Mouse (Mus musculus) embryonic fibroblast, embryonic 13.5 days (primary cell): ENCODE data around the gene Ank3. TPM values are rescaled to one million over a fixed set of nuclear protein-coding genes. Genes with fewer than 3 reads are reported as not detected.

ENCODE experiments used
- H3K27ac ChIP-seq: 2 replicates; pipeline ENCODE4 v1.5.1; 2012; ENCODE audit warnings: low read length, control low read depth, inconsistent platforms; ENCODE audit not compliant: insufficient read depth
- H3K4me1 ChIP-seq: 2 replicates; pipeline ENCODE4 v1.6.1; 2011; ENCODE audit warnings: low read length; ENCODE audit not compliant: control insufficient read depth, insufficient read depth
- H3K4me3 ChIP-seq: 2 replicates; pipeline ENCODE4 v1.5.1; 2011; ENCODE audit warnings: mild to moderate bottlenecking, control low read depth, low read length; ENCODE audit not compliant: insufficient read depth
- CTCF ChIP-seq: IDR thresholded peaks from 2 replicates; pipeline ENCODE4 v1.5.1; 2011; ENCODE audit warnings: mild to moderate bottlenecking, control low read depth, low read length, moderate library complexity, borderline replicate concordance; ENCODE audit not compliant: insufficient read depth
- POLR2A ChIP-seq: IDR thresholded peaks from 2 replicates; pipeline ENCODE4 v1.6.1; 2011; ENCODE audit warnings: low read depth, mild to moderate bottlenecking, control low read depth, low read length, moderate library complexity
- polyA plus RNA-seq: library from polyadenylated mRNA; stranded (reverse); fragments of >200 nt; gene quantifications from 2 replicates; pipeline ENCODE4 v1.2.4, GENCODE M21; 2011; ENCODE audit warnings: low read depth; ENCODE audit not compliant: missing spikeins, insufficient read length

Ank3 gene
- polyA plus RNA-seq, 1 experiment = 21.6 TPM

GRCm38 (mm10) chr10:69930503-69930902 lies 531.9 kb downstream of the Ank3 start:
- Histone ChIP-seq H3K4me1 (peaks cover 2% of the 10 kb centered on the region; the same call in 1 of the 2 replicates), H3K27ac (no peak overlapping the region), H3K4me3 (no peak overlapping the region)
- no peak for TF ChIP-seq POLR2A
- no peak for TF ChIP-seq CTCF

GRCm38 (mm10) chr10:69936443-69937067 lies 538.0 kb downstream of the Ank3 start:
- no peak for TF ChIP-seq CTCF
- no peak for TF ChIP-seq POLR2A
- Histone ChIP-seq H3K4me1 (no peaks in the 10 kb centered on the region), H3K27ac (no peak overlapping the region), H3K4me3 (no peak overlapping the region)

- H3K27ac ChIP-seq = no peak overlapping the region
- TF ChIP-seq POLR2A (no peak), CTCF (no peak)
- H3K4me3 ChIP-seq = no peak overlapping the region
- no peaks in the 10 kb centered on the region for H3K4me1 ChIP-seq
These were observed 538.8 kb downstream of the Ank3 start for GRCm38 (mm10) chr10:69937291-69937921.

GRCm38 (mm10) chr10:69939144-69939543 lies 540.6 kb downstream of the Ank3 start:
- H3K4me3 ChIP-seq = no peak overlapping the region
- TF ChIP-seq POLR2A (no peak), CTCF (no peak)
- H3K4me1 ChIP-seq = no peaks in the 10 kb centered on the region
- no peak overlapping the region for H3K27ac ChIP-seq

- Histone ChIP-seq H3K27ac (no peak overlapping the region), H3K4me3 (no peak overlapping the region), H3K4me1 (no peaks in the 10 kb centered on the region; the same call in 1 of the 2 replicates)
- TF ChIP-seq CTCF (no peak), POLR2A (no peak)
These were observed 541.4 kb downstream of the Ank3 start for GRCm38 (mm10) chr10:69939966-69940365.

- no peaks in the 10 kb centered on the region; the same call in 1 of the 2 replicates for H3K4me1 ChIP-seq
- no peak overlapping the region for H3K27ac ChIP-seq
- no peak overlapping the region for H3K4me3 ChIP-seq
- TF ChIP-seq POLR2A = no peak
- TF ChIP-seq CTCF = no peak
These were observed 542.4 kb downstream of the Ank3 start for GRCm38 (mm10) chr10:69941001-69941400.

GRCm38 (mm10) chr10:69944845-69945244 lies 546.3 kb downstream of the Ank3 start:
- Histone ChIP-seq H3K27ac (no peak overlapping the region), H3K4me3 (no peak overlapping the region), H3K4me1 (no peaks in the 10 kb centered on the region; the same call in 1 of the 2 replicates)
- TF ChIP-seq POLR2A (no peak), CTCF (no peak)

- H3K4me3 ChIP-seq = no peak overlapping the region
- no peak for TF ChIP-seq CTCF
- TF ChIP-seq POLR2A = no peak
- no peak overlapping the region for H3K27ac ChIP-seq
- no peaks in the 10 kb centered on the region; the same call in 1 of the 2 replicates for H3K4me1 ChIP-seq
These were observed 547.3 kb downstream of the Ank3 start for GRCm38 (mm10) chr10:69945870-69946269.

- H3K4me1 ChIP-seq = no peaks in the 10 kb centered on the region; the same call in 1 of the 2 replicates
- no peak for TF ChIP-seq CTCF
- no peak overlapping the region for H3K4me3 ChIP-seq
- H3K27ac ChIP-seq = no peak overlapping the region
These were observed 547.7 kb downstream of the Ank3 start for GRCm38 (mm10) chr10:69946271-69946670.

GRCm38 (mm10) chr10:69947093-69947492 lies 548.5 kb downstream of the Ank3 start:
- H3K27ac ChIP-seq = no peak overlapping the region

More at GRCm38 (mm10) chr10:69947093-69947492, 548.5 kb downstream of the Ank3 start:
- H3K4me3 ChIP-seq = no peak overlapping the region
- H3K4me1 ChIP-seq = no peaks in the 10 kb centered on the region; the same call in 1 of the 2 replicates
- no peak for TF ChIP-seq POLR2A
